Mouse (Mus musculus): ENCODE results near the gene Manbal.

Manbal gene

GRCm38 (mm10) chr2:157417229-157417628, 49.8 kb downstream of the Manbal start:
- no peak for DNase-seq

- DNase-seq = no peak
These were observed 50.8 kb downstream of the Manbal start, which contains the start of gene Src for GRCm38 (mm10) chr2:157418206-157418605. Gene Src, plus strand, starts transcription at chr2:157418444.

- DNase-seq = no peak
These were observed 51.2 kb downstream of the Manbal start for GRCm38 (mm10) chr2:157418609-157419071.

DNA sequence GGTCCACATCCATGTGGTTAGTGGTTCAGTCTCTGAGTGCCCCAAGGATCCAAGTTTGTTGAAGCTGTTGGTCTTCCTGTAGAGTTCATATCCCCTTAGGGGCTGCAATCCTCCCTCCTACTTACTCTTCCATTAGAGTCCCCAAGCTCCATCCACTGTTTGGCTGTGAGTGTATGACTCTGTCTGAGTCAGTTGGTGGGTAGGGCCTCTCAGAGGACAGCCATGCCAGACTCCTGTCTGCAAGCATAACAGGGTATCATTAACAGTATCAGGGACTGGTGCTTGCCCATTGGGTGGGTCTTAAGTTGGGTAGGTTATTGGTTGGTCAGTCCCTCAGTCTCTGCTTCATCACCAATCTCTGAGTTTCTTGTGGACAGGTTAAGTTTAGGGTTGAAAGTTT, 52.1 kb downstream of the Manbal start:
- no peak for DNase-seq

GRCm38 (mm10) chr2:157420404-157420803, 53.0 kb downstream of the Manbal start:
- DNase-seq = no peak

DNA sequence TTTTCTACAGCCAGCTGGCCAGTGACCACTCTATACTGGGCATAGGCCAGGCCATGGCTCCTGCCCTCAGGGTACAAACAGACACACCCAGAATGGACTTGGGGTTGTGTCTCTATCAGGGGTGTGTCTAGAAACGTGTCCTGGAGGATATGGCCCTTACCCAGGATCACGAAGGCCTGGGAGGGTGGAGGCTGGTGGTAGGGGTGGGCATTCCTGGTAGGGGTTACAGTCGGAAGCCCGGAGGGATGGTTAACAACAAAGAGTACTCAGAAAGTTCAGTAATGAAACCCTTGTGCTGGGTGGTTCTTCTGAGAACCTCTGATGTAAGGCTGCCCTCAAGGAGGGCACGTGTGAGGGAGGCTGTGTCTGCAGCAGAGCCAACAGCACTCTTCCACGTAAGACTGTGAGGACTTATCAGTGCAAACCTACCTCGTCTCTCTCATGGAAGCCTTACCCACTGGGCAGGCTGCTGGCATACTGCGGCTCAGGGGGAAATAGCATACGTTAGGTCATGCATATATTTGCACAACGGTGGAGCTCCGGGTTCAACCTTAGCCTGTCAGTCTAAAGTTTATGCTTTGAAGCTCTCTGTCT, 54.8 kb downstream of the Manbal start:
- no peak for DNase-seq

DNA sequence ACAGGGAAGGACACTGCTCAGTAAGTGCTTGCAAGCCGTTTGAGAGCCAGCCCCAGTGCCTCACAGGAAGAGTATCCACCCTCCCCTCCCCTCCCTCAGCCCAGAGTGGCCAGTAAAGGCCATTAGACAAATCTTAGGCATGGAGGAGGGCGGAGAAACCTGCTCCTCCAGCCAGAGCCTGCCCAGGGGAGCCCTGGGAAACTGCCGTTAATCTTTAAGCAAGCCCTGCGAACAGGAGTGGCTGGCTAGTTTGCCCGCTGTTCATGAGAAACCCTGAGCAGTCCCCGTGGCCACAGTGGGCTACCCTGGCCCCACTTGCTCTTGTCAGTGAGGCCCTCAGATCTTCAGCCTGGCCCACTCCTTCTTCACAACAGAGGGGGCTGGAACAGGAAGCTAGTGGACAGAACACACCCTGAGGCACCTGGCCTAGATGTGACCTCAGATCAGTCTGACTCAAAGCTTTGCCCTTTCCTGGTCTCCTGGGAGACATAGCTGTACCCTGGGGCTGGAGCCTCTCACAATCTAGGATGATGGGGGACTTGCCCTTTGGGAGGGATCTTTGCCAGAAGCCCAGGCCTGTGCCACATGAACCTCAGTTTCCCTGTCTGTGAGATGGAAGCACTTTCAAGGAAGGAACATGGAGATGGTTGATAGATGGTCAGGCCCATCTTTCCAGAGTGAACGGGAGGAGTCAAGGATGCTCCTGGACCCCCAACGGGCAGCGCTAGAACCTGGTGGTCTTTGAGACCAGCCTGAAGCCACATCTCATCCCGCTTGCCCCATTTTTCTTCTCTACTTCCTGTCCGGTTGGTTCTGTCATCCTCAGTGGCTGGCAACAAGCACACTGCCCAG, 55.7 kb downstream of the Manbal start:
- DNase-seq = peak; percentile 60

DNA sequence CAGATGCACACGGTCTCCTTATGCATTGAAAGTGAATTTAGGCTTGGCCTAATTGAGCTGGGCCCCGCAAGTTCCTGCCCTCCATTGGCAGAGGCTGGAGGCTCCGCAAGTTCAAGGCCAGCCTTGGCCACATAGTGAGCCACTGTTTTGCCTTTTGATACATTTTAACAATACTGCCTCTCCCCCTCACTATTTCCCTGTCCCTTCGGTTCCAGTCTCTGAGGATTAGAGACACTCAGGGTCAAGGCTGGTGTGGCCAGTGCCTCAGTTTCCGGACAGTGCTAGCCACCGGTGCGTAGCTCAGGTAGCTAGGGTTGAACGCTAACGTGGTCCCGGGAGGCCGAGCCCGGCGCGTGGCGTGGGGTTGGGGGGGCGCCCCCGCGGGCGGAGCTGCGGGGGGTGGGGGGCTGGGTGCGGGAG, 56.3 kb downstream of the Manbal start:
- no peak for DNase-seq

DNA sequence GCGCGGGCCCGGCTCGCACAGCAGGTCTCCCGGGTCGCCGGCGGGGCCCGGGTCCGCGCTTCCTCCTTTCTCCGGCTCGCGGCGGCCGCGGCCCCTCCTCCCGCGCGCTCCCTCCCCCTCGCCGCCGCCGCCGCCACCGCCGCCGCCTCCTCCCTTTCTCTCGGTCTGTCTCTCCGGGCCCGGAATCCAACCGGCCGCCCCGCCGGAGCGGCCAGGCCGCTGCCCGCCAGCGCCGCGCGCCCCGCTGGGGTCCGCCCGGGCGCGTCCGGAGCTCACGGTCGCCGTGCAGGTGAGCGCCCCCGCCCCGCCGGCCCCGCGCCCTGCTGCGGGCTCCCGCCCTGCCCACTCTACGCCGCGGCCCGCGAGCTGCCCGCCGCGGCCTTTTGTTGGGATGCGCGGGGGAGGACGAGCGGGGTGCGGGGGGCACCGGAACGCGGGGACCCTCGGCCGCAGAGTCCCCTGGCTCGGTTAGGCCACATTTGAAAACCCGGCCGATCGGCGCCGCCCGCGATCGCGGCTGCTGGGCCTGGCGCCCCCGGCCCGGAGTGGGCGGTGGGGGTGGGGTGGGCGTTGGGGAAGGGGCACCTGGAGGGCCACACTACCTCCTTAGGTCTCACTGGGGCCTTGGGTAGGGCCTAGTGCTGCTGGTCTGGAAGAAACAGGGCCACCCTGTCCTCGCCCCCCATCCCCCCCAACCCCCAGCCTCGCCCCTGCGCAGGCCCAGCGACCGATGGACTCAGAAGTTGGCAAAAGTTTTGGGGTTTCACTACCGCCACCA, 56.9 kb downstream of the Manbal start:
- DNase-seq = peak; percentile 62

DNA sequence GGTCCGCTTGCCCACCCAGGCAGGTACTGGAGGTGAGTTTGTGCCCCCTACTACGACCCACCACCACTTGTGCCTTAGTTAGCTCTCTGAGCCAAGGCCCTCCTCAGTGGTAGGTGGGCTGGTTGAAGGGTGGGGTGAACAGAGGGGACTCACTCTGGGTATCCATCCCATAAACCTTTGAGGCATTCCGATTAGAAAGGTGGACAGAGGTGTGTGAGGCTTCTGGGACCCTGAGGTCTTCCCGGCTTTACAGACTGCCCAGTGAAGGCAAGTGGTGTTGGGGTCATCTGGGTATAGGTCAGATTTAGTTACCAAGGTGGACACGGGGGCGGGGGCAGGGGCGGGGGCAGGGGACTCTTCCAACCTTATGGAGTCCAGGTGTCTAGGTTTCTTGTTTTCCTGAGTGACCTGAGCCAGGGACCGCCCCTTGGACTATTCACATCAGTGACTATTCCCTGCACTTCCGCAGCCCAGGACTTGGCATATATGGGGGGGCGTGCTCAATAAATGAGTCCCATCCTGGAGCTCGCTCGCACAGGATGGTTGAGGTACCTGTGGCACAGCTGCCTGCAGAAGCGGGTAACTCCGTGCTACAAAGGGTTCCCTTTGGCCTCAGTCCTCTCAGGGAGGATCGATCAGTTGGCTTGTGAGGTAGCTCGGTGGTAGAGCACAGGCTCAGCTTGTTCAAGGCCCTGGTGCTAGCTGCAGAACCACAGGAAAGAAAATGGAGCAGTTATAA, 57.7 kb downstream of the Manbal start:
- DNase-seq = no peak

DNA sequence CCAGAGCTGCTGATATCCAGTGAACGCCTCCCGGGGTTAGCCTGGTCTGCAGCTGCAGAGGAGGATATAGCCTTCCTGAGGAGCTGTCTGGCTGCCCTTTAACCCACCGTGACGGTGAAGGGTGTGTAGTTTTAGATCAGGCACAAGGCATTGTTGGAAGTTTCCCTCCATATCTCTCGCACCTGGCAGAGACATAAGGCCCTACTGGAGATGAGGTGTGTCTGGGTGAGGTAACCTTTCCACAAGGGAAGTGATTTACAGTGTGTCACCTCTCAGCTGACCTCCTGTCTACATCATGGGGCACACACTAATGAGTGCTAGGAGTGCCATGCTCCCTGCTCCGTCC, 58.2 kb downstream of the Manbal start:
- DNase-seq = no peak

GRCm38 (mm10) chr2:157426171-157426570, 58.8 kb downstream of the Manbal start:
- DNase-seq = no peak

DNA sequence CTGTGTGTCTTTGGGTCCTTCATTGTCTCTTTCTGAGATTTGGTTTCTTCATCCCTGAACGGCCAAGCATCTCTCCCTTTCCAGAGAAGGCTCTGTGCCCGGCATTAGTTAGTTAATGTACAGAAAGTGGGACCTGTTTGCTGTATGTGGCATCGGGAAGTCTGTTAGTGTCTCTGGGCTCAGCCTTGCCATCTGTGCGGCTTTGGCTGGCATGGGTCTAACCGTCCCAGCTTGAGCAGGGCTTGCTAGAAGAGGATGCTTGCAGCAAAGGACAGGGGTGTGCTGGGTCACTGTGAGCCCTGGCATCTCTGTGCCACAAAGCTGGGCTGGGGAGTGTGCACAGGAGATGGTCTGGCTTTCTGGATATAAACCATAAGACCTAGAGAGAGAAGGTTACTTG, 59.8 kb downstream of the Manbal start:
- DNase-seq = no peak

DNA sequence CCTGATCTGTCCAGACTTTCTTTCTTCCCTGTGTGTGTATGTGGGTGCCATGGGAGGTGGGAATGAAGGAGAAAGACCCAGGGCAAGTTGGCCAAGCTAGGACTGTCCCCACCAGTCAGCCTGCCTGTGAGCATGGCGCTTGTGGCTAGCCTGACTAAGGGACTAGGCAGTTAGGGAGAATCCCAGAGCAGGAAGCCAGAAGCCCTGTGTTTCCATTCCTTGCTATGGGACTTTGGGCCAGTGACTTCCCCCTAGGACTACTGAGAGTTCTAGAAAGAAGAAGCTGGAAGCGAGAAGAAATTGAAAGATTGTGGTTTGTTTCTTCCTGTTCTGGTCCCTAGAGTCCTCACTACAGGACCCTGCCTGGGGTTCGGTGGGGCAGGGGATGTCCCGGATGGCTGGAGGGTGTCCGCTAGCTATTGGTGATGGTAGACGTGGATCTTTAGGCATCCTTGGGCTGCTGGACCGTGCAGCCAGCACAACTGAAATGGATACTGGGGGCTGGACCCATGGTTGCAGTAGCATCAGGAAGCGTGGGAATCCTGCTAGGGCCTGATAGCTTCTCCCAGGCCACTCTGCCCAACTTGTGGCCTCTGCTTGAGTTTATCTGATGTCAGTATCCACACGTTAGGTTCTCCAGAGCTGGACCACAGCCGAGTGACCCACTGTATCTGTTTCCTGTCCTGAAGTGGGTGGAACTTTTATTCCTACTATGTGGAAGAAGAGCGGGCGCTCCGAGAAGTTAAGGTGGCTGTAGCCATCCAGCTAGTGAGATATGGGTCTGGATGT, 61.2 kb downstream of the Manbal start:
- no peak for DNase-seq

- DNase-seq = no peak
These were observed 62.3 kb downstream of the Manbal start for GRCm38 (mm10) chr2:157429735-157430134.

GRCm38 (mm10) chr2:157430667-157431429, 63.5 kb downstream of the Manbal start:
- DNase-seq = no peak

- DNase-seq = no peak
These were observed 64.5 kb downstream of the Manbal start for GRCm38 (mm10) chr2:157431912-157432311.

- no peak for DNase-seq
These were observed 65.1 kb downstream of the Manbal start for GRCm38 (mm10) chr2:157432476-157432875.

DNA sequence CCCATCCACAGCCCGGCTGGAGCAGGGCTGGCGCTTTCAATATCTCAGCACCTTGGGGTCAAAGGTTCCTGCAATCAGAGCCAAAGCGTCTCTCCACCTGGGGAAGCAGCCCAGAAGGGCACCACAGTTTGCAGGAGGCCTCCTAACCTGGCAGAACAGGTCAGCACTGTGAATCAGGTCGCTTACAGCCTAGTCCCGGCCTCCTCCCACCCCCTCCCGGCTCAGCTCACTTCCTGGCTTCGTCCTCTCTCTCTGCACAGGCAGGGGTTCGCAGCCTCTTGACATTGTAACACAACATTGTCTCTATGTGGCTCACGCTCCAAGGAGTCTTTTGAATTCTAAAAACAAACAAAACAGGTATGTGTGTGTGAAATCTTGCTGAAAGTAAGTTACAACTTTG, 66.6 kb downstream of the Manbal start:
- DNase-seq = no peak

DNA sequence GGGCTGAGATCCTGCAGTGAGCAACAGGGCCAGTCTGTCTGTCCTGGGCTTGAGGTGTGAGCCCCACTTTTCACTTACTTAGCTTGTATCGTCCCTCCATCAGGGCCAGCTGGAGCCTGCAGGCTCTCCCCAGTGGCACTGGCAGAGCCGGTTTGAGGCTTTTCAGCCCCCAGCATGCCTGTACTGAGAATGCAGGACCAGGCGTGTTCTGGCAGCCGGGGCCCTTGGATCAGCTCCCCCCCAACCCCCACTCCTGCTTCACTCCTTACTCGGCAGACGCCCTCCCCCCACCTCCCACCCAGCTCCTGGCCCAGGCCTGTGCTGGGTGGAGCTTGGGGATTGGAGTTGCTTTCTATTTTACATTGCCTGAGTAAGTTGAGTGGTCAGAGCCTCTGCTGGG, 67.1 kb downstream of the Manbal start:
- DNase-seq = peak; percentile 57

GRCm38 (mm10) chr2:157436496-157436895, 69.1 kb downstream of the Manbal start:
- no peak for DNase-seq

Measured in lung, postnatal 14 days (tissue).